Mouse (Mus musculus): ENCODE data around the gene Gm11020. TPM values are rescaled to one million over a fixed set of nuclear protein-coding genes. Genes with fewer than 3 reads are reported as not detected.
"Not testable (repeated sequence)": the region's sequence is repeated elsewhere in the genome, so short reads cannot be mapped to it uniquely, and the experiment has no call there.

Gene Gm11020
- not detected in 2 replicates for polyA plus RNA-seq (2015; fragmentation: Nextera tagmentation; extraction: Ambion mirVana)

GRCm38 (mm10) chr8:104321267-104321666 is at the start of gene Gm11020:
Gene Gm11020 (plus strand): TSS chr8:104321567.
- not testable (repeated sequence) for H3K4me2 ChIP-seq; H3K9ac ChIP-seq; H3K4me1 ChIP-seq; H3K4me3 ChIP-seq; H3K9me3 ChIP-seq; H3K27me3 ChIP-seq; H3K27ac ChIP-seq; H3K36me3 ChIP-seq; ATAC-seq (ENCODE audit: insufficient number of reproducible peaks, low FRiP score, low TSS enrichment, low read depth)
- WGBS: 84% methylated on average over 11 of the region's 11 CpGs

GRCm38 (mm10) chr8:104293081-104293480 is 28.3 kb upstream of the Gm11020 start, which contains the start of gene Cmtm2a:
Gene Cmtm2a (minus strand): TSS chr8:104293181.
- not testable (repeated sequence) for H3K27ac ChIP-seq; H3K4me1 ChIP-seq; H3K9me3 ChIP-seq; H3K4me2 ChIP-seq; ATAC-seq (ENCODE audit: insufficient number of reproducible peaks, low FRiP score, low TSS enrichment, low read depth); H3K4me3 ChIP-seq; H3K27me3 ChIP-seq; H3K9ac ChIP-seq; H3K36me3 ChIP-seq
- 85% methylated on average over 12 of the region's 12 CpGs for WGBS

GRCm38 (mm10) chr8:104294396-104294795 is 27.0 kb upstream of the Gm11020 start:
- WGBS: 88% methylated on average over 1 of the region's 1 CpGs
- no peak overlapping the region for H3K4me2 ChIP-seq
- no peak overlapping the region for H3K27ac ChIP-seq
- H3K4me1 ChIP-seq: no peaks in the 10 kb centered on the region
- H3K27me3 ChIP-seq: no peaks in the 10 kb centered on the region
- H3K36me3 ChIP-seq: no peaks in the 10 kb centered on the region
- no peak overlapping the region for H3K4me3 ChIP-seq
- no peak overlapping the region for H3K9ac ChIP-seq
- no peak for ATAC-seq (ENCODE audit: insufficient number of reproducible peaks, low FRiP score, low TSS enrichment, low read depth)
- no peaks in the 10 kb centered on the region for H3K9me3 ChIP-seq

- H3K36me3 ChIP-seq; H3K27me3 ChIP-seq; H3K27ac ChIP-seq; H3K4me2 ChIP-seq; H3K4me1 ChIP-seq; ATAC-seq (ENCODE audit: insufficient number of reproducible peaks, low FRiP score, low TSS enrichment, low read depth); H3K4me3 ChIP-seq; H3K9me3 ChIP-seq; H3K9ac ChIP-seq: not testable (repeated sequence)
- WGBS: 20% methylated on average over 3 of the region's 3 CpGs
Measured at GRCm38 (mm10) chr8:104301577-104301976, 19.8 kb upstream of the Gm11020 start.

- H3K9me3 ChIP-seq; H3K4me2 ChIP-seq; ATAC-seq (ENCODE audit: insufficient number of reproducible peaks, low FRiP score, low TSS enrichment, low read depth); H3K27me3 ChIP-seq; H3K27ac ChIP-seq; H3K36me3 ChIP-seq; H3K9ac ChIP-seq; H3K4me1 ChIP-seq; H3K4me3 ChIP-seq: not testable (repeated sequence)
- WGBS: 93% methylated on average over 4 of the region's 4 CpGs
Measured at GRCm38 (mm10) chr8:104302536-104302935, 18.8 kb upstream of the Gm11020 start.

- H3K27me3 ChIP-seq: no peaks in the 10 kb centered on the region
- H3K4me1 ChIP-seq: no peaks in the 10 kb centered on the region
- no peak overlapping the region for H3K4me3 ChIP-seq
- H3K36me3 ChIP-seq: no peaks in the 10 kb centered on the region
- no peak overlapping the region for H3K27ac ChIP-seq
- no peak overlapping the region for H3K4me2 ChIP-seq
- no peaks in the 10 kb centered on the region for H3K9me3 ChIP-seq
- no peak for ATAC-seq (ENCODE audit: insufficient number of reproducible peaks, low FRiP score, low TSS enrichment, low read depth)
- WGBS: 81% methylated on average over 11 of the region's 11 CpGs
- no peak overlapping the region for H3K9ac ChIP-seq
Measured at GRCm38 (mm10) chr8:104304962-104305361, 16.4 kb upstream of the Gm11020 start.

- not testable (repeated sequence) for H3K36me3 ChIP-seq; H3K27me3 ChIP-seq; H3K4me2 ChIP-seq; H3K4me3 ChIP-seq; H3K4me1 ChIP-seq; H3K27ac ChIP-seq; H3K9ac ChIP-seq; H3K9me3 ChIP-seq; ATAC-seq (ENCODE audit: insufficient number of reproducible peaks, low FRiP score, low TSS enrichment, low read depth)
- WGBS: 55% methylated on average over 6 of the region's 6 CpGs
Measured at GRCm38 (mm10) chr8:104308341-104308740, 13.0 kb upstream of the Gm11020 start.

- H3K4me2 ChIP-seq; H3K9me3 ChIP-seq; H3K9ac ChIP-seq; H3K27me3 ChIP-seq; H3K36me3 ChIP-seq; H3K27ac ChIP-seq; H3K4me1 ChIP-seq; ATAC-seq (ENCODE audit: insufficient number of reproducible peaks, low FRiP score, low TSS enrichment, low read depth); H3K4me3 ChIP-seq: not testable (repeated sequence)
- WGBS: 84% methylated on average over 36 of the region's 36 CpGs
Measured at GRCm38 (mm10) chr8:104309441-104310155, 11.8 kb upstream of the Gm11020 start, which contains the start of the genes Gm45711 and Cmtm1. Gene Gm45711 (minus strand): TSS chr8:104310081. Gene Cmtm1 (minus strand): TSS chr8:104310145.

GRCm38 (mm10) chr8:104312023-104312422 is 9.3 kb upstream of the Gm11020 start:
- 91% methylated on average over 3 of the region's 3 CpGs for WGBS
- H3K4me2 ChIP-seq; H3K4me1 ChIP-seq; H3K27me3 ChIP-seq; H3K36me3 ChIP-seq; H3K9me3 ChIP-seq; ATAC-seq (ENCODE audit: insufficient number of reproducible peaks, low FRiP score, low TSS enrichment, low read depth); H3K9ac ChIP-seq; H3K27ac ChIP-seq; H3K4me3 ChIP-seq: not testable (repeated sequence)

GRCm38 (mm10) chr8:104313311-104313710 is 8.1 kb upstream of the Gm11020 start:
- Histone ChIP-seq H3K27ac (no peak overlapping the region), H3K9ac (no peak overlapping the region), H3K4me2 (no peak overlapping the region), H3K36me3 (no peaks in the 10 kb centered on the region), H3K4me1 (no peaks in the 10 kb centered on the region), H3K9me3 (no peaks in the 10 kb centered on the region), H3K27me3 (no peaks in the 10 kb centered on the region), H3K4me3 (no peak overlapping the region)
- 70% methylated on average over 4 of the region's 4 CpGs for WGBS
- ATAC-seq (ENCODE audit: insufficient number of reproducible peaks, low FRiP score, low TSS enrichment, low read depth): no peak

GRCm38 (mm10) chr8:104321930-104322329 is 563 bp downstream of the Gm11020 start, which contains the start of gene Cmtm2b:
Gene Cmtm2b (plus strand): TSS chr8:104322230.
- H3K36me3 ChIP-seq; H3K4me3 ChIP-seq; H3K27ac ChIP-seq; H3K4me2 ChIP-seq; H3K9ac ChIP-seq; H3K4me1 ChIP-seq; H3K27me3 ChIP-seq; ATAC-seq (ENCODE audit: insufficient number of reproducible peaks, low FRiP score, low TSS enrichment, low read depth); H3K9me3 ChIP-seq: not testable (repeated sequence)
- 87% methylated on average over 12 of the region's 12 CpGs for WGBS

- Histone ChIP-seq H3K27me3 (no peaks in the 10 kb centered on the region), H3K9me3 (no peaks in the 10 kb centered on the region), H3K4me3 (no peak overlapping the region), H3K27ac (no peak overlapping the region), H3K36me3 (no peaks in the 10 kb centered on the region), H3K4me1 (no peaks in the 10 kb centered on the region), H3K9ac (no peak overlapping the region), H3K4me2 (no peak overlapping the region)
- WGBS: 75% methylated on average over 5 of the region's 5 CpGs
- ATAC-seq (ENCODE audit: insufficient number of reproducible peaks, low FRiP score, low TSS enrichment, low read depth): no peak
Measured at GRCm38 (mm10) chr8:104332665-104333631, 11.6 kb downstream of the Gm11020 start.

Measured in limb, embryonic 15.5 days (tissue).